Mouse (Mus musculus): ENCODE measurements around the gene Samd8. TPM values are rescaled to one million over a fixed set of nuclear protein-coding genes. Genes with fewer than 3 reads are reported as not detected.

Gene Samd8
- polyA plus RNA-seq, 1 experiment from 2014 or later = 12.5 TPM

DNA sequence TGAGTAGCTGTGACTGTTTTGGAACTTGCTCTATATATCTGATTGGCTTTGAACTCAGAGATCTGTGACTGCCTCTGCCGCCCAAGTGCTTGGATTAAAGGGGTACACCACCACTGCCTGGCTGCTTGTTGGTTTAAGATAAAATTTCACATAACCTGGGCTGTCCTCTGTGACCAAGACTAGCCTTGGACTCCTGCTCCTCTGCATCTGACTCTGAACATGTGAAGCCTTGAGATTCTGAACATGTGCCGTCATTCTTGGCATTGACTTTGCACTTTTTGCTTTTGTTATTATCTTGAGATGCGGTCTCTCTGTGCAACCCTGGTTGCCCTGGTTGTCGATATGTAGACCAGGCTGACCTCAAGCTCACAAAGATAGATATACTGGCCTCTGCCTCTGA, 41.4 kb downstream of the Samd8 start:
- Histone ChIP-seq H3K27me3 (ENCODE audit: control insufficient read depth, insufficient read depth, low read length) (no peaks in the 10 kb centered on the region), H3K4me1 (replicated peaks; ENCODE audit: control insufficient read depth, insufficient read depth, low read length) (no peaks in the 10 kb centered on the region), H3K9ac (ENCODE audit: low read length) (no peak overlapping the region), H3K4me3 (ENCODE audit: low read depth, low read length) (no peak overlapping the region), H3K4me2 (ENCODE audit: low read depth, low read length, severe bottlenecking) (no peak overlapping the region), H3K9me3 (ENCODE audit: control insufficient read depth, low read length) (no peaks in the 10 kb centered on the region), H3K27ac (ENCODE audit: low read depth, low read length) (no peak overlapping the region), H3K36me3 (ENCODE audit: control insufficient read depth, insufficient read depth, low read length) (peaks cover 4% of the 10 kb centered on the region; the same call in 1 of the 2 replicates)
- 97% methylated on average over 4 of the region's 4 CpGs for WGBS
- ATAC-seq (replicated peaks; ENCODE audit: low FRiP score) (no peak), DNase-seq (ENCODE audit: low spot score) (no peak)

- H3K4me3 ChIP-seq (ENCODE audit: low read depth, low read length) = no peak overlapping the region
- DNase-seq (ENCODE audit: low spot score) = no peak
- H3K9me3 ChIP-seq (ENCODE audit: control insufficient read depth, low read length) = no peaks in the 10 kb centered on the region
- no peaks in the 10 kb centered on the region for H3K4me1 ChIP-seq (replicated peaks; ENCODE audit: control insufficient read depth, insufficient read depth, low read length)
- WGBS = 94% methylated on average over 6 of the region's 6 CpGs
- no peak for ATAC-seq (replicated peaks; ENCODE audit: low FRiP score)
- H3K9ac ChIP-seq (ENCODE audit: low read length) = no peak overlapping the region
- H3K36me3 ChIP-seq (ENCODE audit: control insufficient read depth, insufficient read depth, low read length) = peaks cover 4% of the 10 kb centered on the region; the same call in 1 of the 2 replicates
- no peaks in the 10 kb centered on the region for H3K27me3 ChIP-seq (ENCODE audit: control insufficient read depth, insufficient read depth, low read length)
- H3K27ac ChIP-seq (ENCODE audit: low read depth, low read length) = no peak overlapping the region
- no peak overlapping the region for H3K4me2 ChIP-seq (ENCODE audit: low read depth, low read length, severe bottlenecking)
These were observed 41.9 kb downstream of the Samd8 start for GRCm38 (mm10) chr14:21792250-21792649.

DNA sequence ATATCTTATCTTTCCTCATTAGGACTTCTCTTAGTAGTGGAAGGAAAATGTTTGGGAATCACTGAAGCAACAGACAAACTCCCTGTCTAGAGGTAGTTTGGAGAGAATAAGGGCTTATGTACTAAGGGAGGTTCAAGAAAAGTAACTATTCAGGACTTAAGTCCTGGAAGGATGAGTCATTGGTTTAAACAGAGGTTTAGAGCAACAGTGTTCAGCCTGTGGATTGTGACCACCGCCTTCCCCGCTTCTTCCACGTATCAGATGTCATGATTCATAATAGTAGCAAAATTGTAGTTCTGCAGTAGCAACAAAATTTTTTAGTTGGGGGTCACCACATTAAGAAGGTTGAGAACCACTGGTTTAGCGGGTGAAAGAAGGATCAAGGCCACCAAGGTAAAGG, 50.3 kb downstream of the Samd8 start:
- Histone ChIP-seq H3K4me2 (ENCODE audit: low read depth, low read length, severe bottlenecking) (no peak overlapping the region), H3K36me3 (ENCODE audit: control insufficient read depth, insufficient read depth, low read length) (no peaks in the 10 kb centered on the region), H3K4me3 (ENCODE audit: low read depth, low read length) (no peak overlapping the region), H3K4me1 (replicated peaks; ENCODE audit: control insufficient read depth, insufficient read depth, low read length) (no peaks in the 10 kb centered on the region), H3K27ac (ENCODE audit: low read depth, low read length) (no peak overlapping the region), H3K9me3 (ENCODE audit: control insufficient read depth, low read length) (no peaks in the 10 kb centered on the region), H3K27me3 (ENCODE audit: control insufficient read depth, insufficient read depth, low read length) (no peaks in the 10 kb centered on the region), H3K9ac (ENCODE audit: low read length) (no peak overlapping the region)
- no peak for DNase-seq (ENCODE audit: low spot score)
- 96% methylated on average over 4 of the region's 4 CpGs for WGBS
- no peak for ATAC-seq (replicated peaks; ENCODE audit: low FRiP score)

DNA sequence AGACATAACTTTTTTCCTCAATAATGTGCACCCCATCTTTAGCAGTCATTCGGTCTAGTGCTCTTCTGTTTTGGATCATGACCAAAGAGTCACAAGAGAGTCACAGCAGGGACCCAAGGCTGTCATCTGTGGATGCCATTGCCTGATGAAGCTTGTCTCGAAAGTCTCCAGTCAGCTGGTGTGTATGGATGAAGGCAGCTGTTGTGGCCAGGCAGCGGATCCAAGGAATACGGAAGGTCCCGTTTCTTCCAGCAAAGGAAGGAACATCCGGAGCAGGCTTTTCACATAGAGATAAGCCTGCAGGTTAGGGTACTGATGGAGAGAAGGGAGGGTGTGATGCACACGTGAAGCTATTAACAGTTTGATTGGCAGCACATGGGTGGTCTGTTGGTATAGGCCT, 51.3 kb downstream of the Samd8 start:
- Histone ChIP-seq H3K27ac (ENCODE audit: low read depth, low read length) (no peak overlapping the region), H3K4me2 (ENCODE audit: low read depth, low read length, severe bottlenecking) (no peak overlapping the region), H3K9me3 (ENCODE audit: control insufficient read depth, low read length) (no peaks in the 10 kb centered on the region), H3K27me3 (ENCODE audit: control insufficient read depth, insufficient read depth, low read length) (no peaks in the 10 kb centered on the region), H3K9ac (ENCODE audit: low read length) (no peak overlapping the region), H3K4me3 (ENCODE audit: low read depth, low read length) (no peak overlapping the region), H3K36me3 (ENCODE audit: control insufficient read depth, insufficient read depth, low read length) (no peaks in the 10 kb centered on the region), H3K4me1 (replicated peaks; ENCODE audit: control insufficient read depth, insufficient read depth, low read length) (no peaks in the 10 kb centered on the region)
- DNase-seq (ENCODE audit: low spot score) (no peak), ATAC-seq (replicated peaks; ENCODE audit: low FRiP score) (no peak)
- 82% methylated on average over 7 of the region's 7 CpGs for WGBS

- Histone ChIP-seq H3K27me3 (ENCODE audit: control insufficient read depth, insufficient read depth, low read length) (no peaks in the 10 kb centered on the region), H3K4me3 (ENCODE audit: low read depth, low read length) (no peak overlapping the region), H3K9me3 (ENCODE audit: control insufficient read depth, low read length) (no peaks in the 10 kb centered on the region), H3K4me2 (ENCODE audit: low read depth, low read length, severe bottlenecking) (no peak overlapping the region), H3K27ac (ENCODE audit: low read depth, low read length) (no peak overlapping the region), H3K36me3 (ENCODE audit: control insufficient read depth, insufficient read depth, low read length) (no peaks in the 10 kb centered on the region), H3K4me1 (replicated peaks; ENCODE audit: control insufficient read depth, insufficient read depth, low read length) (no peaks in the 10 kb centered on the region), H3K9ac (ENCODE audit: low read length) (no peak overlapping the region)
- no peak for DNase-seq (ENCODE audit: low spot score)
- ATAC-seq (replicated peaks; ENCODE audit: low FRiP score) = no peak
- 94% methylated on average over 6 of the region's 6 CpGs for WGBS
These were observed 52.3 kb downstream of the Samd8 start for GRCm38 (mm10) chr14:21802543-21803206.

GRCm38 (mm10) chr14:21806203-21806602, 55.9 kb downstream of the Samd8 start:
- H3K4me1 ChIP-seq (replicated peaks; ENCODE audit: control insufficient read depth, insufficient read depth, low read length) = no peaks in the 10 kb centered on the region
- no peaks in the 10 kb centered on the region for H3K27me3 ChIP-seq (ENCODE audit: control insufficient read depth, insufficient read depth, low read length)
- H3K36me3 ChIP-seq (ENCODE audit: control insufficient read depth, insufficient read depth, low read length) = no peaks in the 10 kb centered on the region
- no peak for DNase-seq (ENCODE audit: low spot score)
- ATAC-seq (replicated peaks; ENCODE audit: low FRiP score) = no peak
- H3K4me3 ChIP-seq (ENCODE audit: low read depth, low read length) = no peak overlapping the region
- no peak overlapping the region for H3K4me2 ChIP-seq (ENCODE audit: low read depth, low read length, severe bottlenecking)
- H3K9me3 ChIP-seq (ENCODE audit: control insufficient read depth, low read length) = no peaks in the 10 kb centered on the region
- no peak overlapping the region for H3K9ac ChIP-seq (ENCODE audit: low read length)
- 88% methylated on average over 2 of the region's 2 CpGs for WGBS
- no peak overlapping the region for H3K27ac ChIP-seq (ENCODE audit: low read depth, low read length)

- ATAC-seq (replicated peaks; ENCODE audit: low FRiP score) = no peak
- no peaks in the 10 kb centered on the region for H3K36me3 ChIP-seq (ENCODE audit: control insufficient read depth, insufficient read depth, low read length)
- H3K27ac ChIP-seq (ENCODE audit: low read depth, low read length) = no peak overlapping the region
- no peak overlapping the region for H3K4me2 ChIP-seq (ENCODE audit: low read depth, low read length, severe bottlenecking)
- H3K4me3 ChIP-seq (ENCODE audit: low read depth, low read length) = no peak overlapping the region
- H3K9ac ChIP-seq (ENCODE audit: low read length) = no peak overlapping the region
- DNase-seq (ENCODE audit: low spot score) = no peak
- no peaks in the 10 kb centered on the region for H3K27me3 ChIP-seq (ENCODE audit: control insufficient read depth, insufficient read depth, low read length)
- 92% methylated on average over 3 of the region's 3 CpGs for WGBS
- no peaks in the 10 kb centered on the region for H3K4me1 ChIP-seq (replicated peaks; ENCODE audit: control insufficient read depth, insufficient read depth, low read length)
- H3K9me3 ChIP-seq (ENCODE audit: control insufficient read depth, low read length) = no peaks in the 10 kb centered on the region
These were observed 56.4 kb downstream of the Samd8 start for GRCm38 (mm10) chr14:21806631-21807160.

DNA sequence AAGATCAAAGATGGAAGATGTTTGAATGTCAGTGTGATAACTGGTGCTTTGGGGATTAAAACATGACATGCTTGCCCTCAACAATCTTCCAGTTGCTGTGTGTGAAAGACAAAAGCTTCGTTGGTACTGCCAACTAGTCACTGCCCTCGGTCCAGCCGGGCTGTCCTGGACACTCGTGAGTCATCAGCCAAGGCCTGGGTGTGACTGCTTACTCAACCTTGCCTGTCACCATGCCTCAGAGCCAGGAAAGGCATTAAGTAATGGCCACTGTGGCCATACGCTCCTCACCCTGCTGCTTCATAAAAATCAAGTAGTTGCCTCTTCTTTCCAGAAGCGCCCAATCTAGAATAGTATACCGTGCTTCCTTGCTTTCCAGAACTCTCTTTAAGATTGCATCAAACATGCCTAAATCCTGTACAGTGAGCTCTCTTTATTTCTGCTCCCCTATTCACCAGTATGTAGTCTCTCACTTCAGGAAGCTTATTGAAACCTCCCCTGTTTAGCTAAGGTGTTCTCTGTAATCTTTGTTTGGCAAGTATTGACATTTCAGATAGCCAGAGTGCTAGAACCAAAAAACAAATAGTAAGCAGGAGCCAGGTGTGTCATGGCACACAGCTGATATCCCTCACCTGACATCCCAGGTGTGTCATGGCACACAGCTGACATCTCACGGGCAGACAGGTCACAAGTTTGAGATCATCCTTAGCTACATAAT, 58.0 kb downstream of the Samd8 start:
- Histone ChIP-seq H3K27me3 (ENCODE audit: control insufficient read depth, insufficient read depth, low read length) (no peaks in the 10 kb centered on the region), H3K36me3 (ENCODE audit: control insufficient read depth, insufficient read depth, low read length) (no peaks in the 10 kb centered on the region), H3K4me3 (ENCODE audit: low read depth, low read length) (no peak overlapping the region), H3K9me3 (ENCODE audit: control insufficient read depth, low read length) (no peaks in the 10 kb centered on the region), H3K27ac (ENCODE audit: low read depth, low read length) (no peak overlapping the region), H3K9ac (ENCODE audit: low read length) (no peak overlapping the region), H3K4me2 (ENCODE audit: low read depth, low read length, severe bottlenecking) (no peak overlapping the region), H3K4me1 (replicated peaks; ENCODE audit: control insufficient read depth, insufficient read depth, low read length) (no peaks in the 10 kb centered on the region)
- no peak for ATAC-seq (replicated peaks; ENCODE audit: low FRiP score)
- 92% methylated on average over 8 of the region's 8 CpGs for WGBS
- no peak for DNase-seq (ENCODE audit: low spot score)

Data from forebrain, embryonic 11.5 days (tissue).